Mouse (Mus musculus): Measurements from ENCODE around the gene Hmgcr.
"Not testable (repeated sequence)": the region's sequence is repeated elsewhere in the genome, so short reads cannot be mapped to it uniquely, and the experiment has no call there.

The Hmgcr gene

GRCm38 (mm10) chr13:96671078-96671905, 556 bp upstream of the Hmgcr start:
- no peak for DNase-seq (ENCODE audit: low read depth, low spot score)

GRCm38 (mm10) chr13:96670019-96670405, 724 bp downstream of the Hmgcr start:
- DNase-seq (ENCODE audit: low read depth, low spot score), result no peak

- no peak for DNase-seq (ENCODE audit: low read depth, low spot score)
These were observed 6.2 kb downstream of the Hmgcr start for GRCm38 (mm10) chr13:96664419-96664974.

- not testable (repeated sequence) for DNase-seq (ENCODE audit: low read depth, low spot score)
These were observed 7.6 kb downstream of the Hmgcr start for GRCm38 (mm10) chr13:96663120-96663519.

GRCm38 (mm10) chr13:96660095-96660860, 10.5 kb downstream of the Hmgcr start:
- no peak for DNase-seq (ENCODE audit: low read depth, low spot score)

GRCm38 (mm10) chr13:96658936-96659335, 11.8 kb downstream of the Hmgcr start:
- no peak for DNase-seq (ENCODE audit: low read depth, low spot score)

- DNase-seq (ENCODE audit: low read depth, low spot score), result no peak
These were observed 14.1 kb downstream of the Hmgcr start for GRCm38 (mm10) chr13:96656673-96657072.

- DNase-seq (ENCODE audit: low read depth, low spot score), result no peak
These were observed 17.7 kb downstream of the Hmgcr start for GRCm38 (mm10) chr13:96653041-96653440.

- no peak for DNase-seq (ENCODE audit: low read depth, low spot score)
These were observed 24.9 kb downstream of the Hmgcr start for GRCm38 (mm10) chr13:96645822-96646221.

GRCm38 (mm10) chr13:96644168-96644567, 26.6 kb downstream of the Hmgcr start:
- no peak for DNase-seq (ENCODE audit: low read depth, low spot score)

- no peak for DNase-seq (ENCODE audit: low read depth, low spot score)
These were observed 40.3 kb downstream of the Hmgcr start for GRCm38 (mm10) chr13:96630396-96630795.

GRCm38 (mm10) chr13:96620891-96621290, 49.8 kb downstream of the Hmgcr start:
- no peak for DNase-seq (ENCODE audit: low read depth, low spot score)

GRCm38 (mm10) chr13:96614615-96615014, 56.1 kb downstream of the Hmgcr start:
- no peak for DNase-seq (ENCODE audit: low read depth, low spot score)

GRCm38 (mm10) chr13:96604242-96604641, 66.5 kb downstream of the Hmgcr start:
- DNase-seq (ENCODE audit: low read depth, low spot score), result no peak

GRCm38 (mm10) chr13:96599182-96599581, 71.6 kb downstream of the Hmgcr start:
- no peak for DNase-seq (ENCODE audit: low read depth, low spot score)
